Mouse (Mus musculus): ENCODE measurements around the gene Dbr1. TPM values are rescaled to one million over a fixed set of nuclear protein-coding genes. Genes with fewer than 3 reads are reported as not detected.
"Not testable (repeated sequence)": the region's sequence is repeated elsewhere in the genome, so short reads cannot be mapped to it uniquely, and the experiment has no call there.

The Dbr1 gene
- polyA plus RNA-seq, 1 experiment, result 6.7 TPM

DNA sequence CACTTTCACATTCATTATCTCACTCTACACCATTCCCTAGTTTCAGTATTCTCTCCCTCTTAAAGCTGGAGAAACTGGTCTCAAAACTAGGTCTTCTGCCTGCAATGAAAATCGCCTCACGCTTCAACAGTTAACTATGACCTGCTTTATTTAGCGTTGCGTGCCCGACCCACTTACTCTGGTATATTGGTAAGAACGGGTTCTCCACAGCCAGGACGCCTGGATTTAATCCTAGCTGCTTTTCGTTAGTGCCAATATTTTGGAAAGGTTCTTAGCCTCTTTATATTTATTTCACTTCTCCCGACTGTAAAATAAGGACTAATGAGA, 6.6 kb upstream of the Dbr1 start:
- DNase-seq, result no peak
- no peaks in the 10 kb centered on the region for H3K27me3 ChIP-seq (replicated peaks; ENCODE audit: control insufficient read depth, insufficient read depth, low read length)
- peak overlapping the region; percentile 83 for H3K4me3 ChIP-seq (ENCODE audit: insufficient read depth, low read depth, low read length)
- H3K27ac ChIP-seq (ENCODE audit: insufficient read depth, low read depth, low read length), result peak overlapping the region; percentile 99
- peaks cover 7% of the 10 kb centered on the region; the same call in 1 of the 2 replicates for H3K4me1 ChIP-seq (ENCODE audit: control insufficient read depth, insufficient read depth, low read length)
- no peaks in the 10 kb centered on the region for H3K36me3 ChIP-seq (ENCODE audit: control insufficient read depth, insufficient read depth, low read length)
- WGBS, result 1% methylated on average over 9 of the region's 9 CpGs
- no peak for TF ChIP-seq POLR2A (IDR thresholded peaks at IDR 0.05; ENCODE audit: low read depth, low read length)
- TF ChIP-seq CTCF (conservative IDR thresholded peaks at IDR 0.05; ENCODE audit: insufficient read depth, insufficient read length, low read depth, low read length), result no peak

GRCm38 (mm10) chr9:99580655-99581054, 5.1 kb downstream of the Dbr1 start:
- TF ChIP-seq CTCF (conservative IDR thresholded peaks at IDR 0.05; ENCODE audit: insufficient read depth, insufficient read length, low read depth, low read length), result peak; percentile 58
- no peak for TF ChIP-seq POLR2A (IDR thresholded peaks at IDR 0.05; ENCODE audit: low read depth, low read length)
- Histone ChIP-seq H3K36me3 (ENCODE audit: control insufficient read depth, insufficient read depth, low read length) (peaks cover 8% of the 10 kb centered on the region), H3K4me3 (ENCODE audit: insufficient read depth, low read depth, low read length) (no peak overlapping the region)

DNA sequence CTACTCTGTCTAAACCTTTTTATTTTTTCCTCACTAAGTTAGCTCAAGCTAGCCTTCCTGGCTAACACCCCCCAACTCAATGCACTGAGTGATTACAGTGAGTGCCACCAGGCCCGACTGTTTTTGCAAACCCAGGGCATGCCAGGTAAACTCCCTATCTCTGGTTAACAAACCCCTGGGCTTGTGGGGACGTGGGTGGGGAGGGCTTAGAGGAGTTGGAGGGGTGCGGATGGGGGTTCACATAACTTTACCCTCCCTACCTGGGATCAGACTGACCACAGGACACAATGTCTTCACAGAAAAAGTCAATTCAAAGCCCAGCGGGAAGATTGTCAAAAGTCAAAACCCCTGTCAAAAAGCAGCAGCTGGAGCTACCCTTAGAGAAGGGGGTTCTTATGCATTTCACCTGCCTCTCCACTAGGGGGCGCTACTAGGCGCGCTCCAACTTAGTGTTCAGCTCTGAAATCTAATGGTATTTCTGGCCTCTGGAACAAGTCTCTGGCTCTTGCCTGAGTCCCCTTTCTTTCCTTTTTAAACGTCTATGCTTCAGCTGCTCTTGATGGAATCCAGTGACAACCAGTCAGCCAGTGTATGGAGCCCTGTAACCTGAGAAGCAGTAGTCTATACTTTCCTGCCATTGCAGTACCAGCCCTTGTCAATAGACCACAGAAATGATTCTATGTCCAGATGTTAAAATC, 12.1 kb downstream of the Dbr1 start:
- Histone ChIP-seq H3K27ac (ENCODE audit: insufficient read depth, low read depth, low read length) (no peak overlapping the region), H3K4me3 (ENCODE audit: insufficient read depth, low read depth, low read length) (no peak overlapping the region), H3K4me1 (ENCODE audit: control insufficient read depth, insufficient read depth, low read length) (no peaks in the 10 kb centered on the region), H3K36me3 (ENCODE audit: control insufficient read depth, insufficient read depth, low read length) (peaks cover 5% of the 10 kb centered on the region), H3K27me3 (replicated peaks; ENCODE audit: control insufficient read depth, insufficient read depth, low read length) (no peaks in the 10 kb centered on the region)
- 28% methylated on average over 8 of the region's 8 CpGs for WGBS
- peak; percentile 59 for DNase-seq
- TF ChIP-seq POLR2A (IDR thresholded peaks at IDR 0.05; ENCODE audit: low read depth, low read length), result no peak
- TF ChIP-seq CTCF (conservative IDR thresholded peaks at IDR 0.05; ENCODE audit: insufficient read depth, insufficient read length, low read depth, low read length), result peak; percentile 81

More at GRCm38 (mm10) chr9:99580655-99581054, 5.1 kb downstream of the Dbr1 start:
- Histone ChIP-seq H3K27me3 (replicated peaks; ENCODE audit: control insufficient read depth, insufficient read depth, low read length) (no peaks in the 10 kb centered on the region), H3K27ac (ENCODE audit: insufficient read depth, low read depth, low read length) (no peak overlapping the region), H3K4me1 (ENCODE audit: control insufficient read depth, insufficient read depth, low read length) (peaks cover 3% of the 10 kb centered on the region; the same call in 1 of the 2 replicates)
- WGBS, result 12% methylated on average over 2 of the region's 2 CpGs
- DNase-seq, result peak; percentile 58

- Histone ChIP-seq H3K4me3 (ENCODE audit: insufficient read depth, low read depth, low read length) (no peak overlapping the region), H3K36me3 (ENCODE audit: control insufficient read depth, insufficient read depth, low read length) (no peaks in the 10 kb centered on the region), H3K4me1 (ENCODE audit: control insufficient read depth, insufficient read depth, low read length) (no peaks in the 10 kb centered on the region), H3K27me3 (replicated peaks; ENCODE audit: control insufficient read depth, insufficient read depth, low read length) (no peaks in the 10 kb centered on the region), H3K27ac (ENCODE audit: insufficient read depth, low read depth, low read length) (no peak overlapping the region)
- DNase-seq, result no peak
- TF ChIP-seq CTCF (conservative IDR thresholded peaks at IDR 0.05; ENCODE audit: insufficient read depth, insufficient read length, low read depth, low read length) (no peak), POLR2A (IDR thresholded peaks at IDR 0.05; ENCODE audit: low read depth, low read length) (no peak)
- WGBS, result 65% methylated on average over 8 of the region's 8 CpGs
Observed at GRCm38 (mm10) chr9:99591144-99591543, 15.5 kb downstream of the Dbr1 start.

- not testable (repeated sequence) for H3K36me3 ChIP-seq (ENCODE audit: control insufficient read depth, insufficient read depth, low read length); H3K4me3 ChIP-seq (ENCODE audit: insufficient read depth, low read depth, low read length); H3K4me1 ChIP-seq (ENCODE audit: control insufficient read depth, insufficient read depth, low read length); DNase-seq; H3K27me3 ChIP-seq (replicated peaks; ENCODE audit: control insufficient read depth, insufficient read depth, low read length); H3K27ac ChIP-seq (ENCODE audit: insufficient read depth, low read depth, low read length)
- 94% methylated on average over 6 of the region's 6 CpGs for WGBS
Observed at GRCm38 (mm10) chr9:99599127-99599526, 23.5 kb downstream of the Dbr1 start.

DNA sequence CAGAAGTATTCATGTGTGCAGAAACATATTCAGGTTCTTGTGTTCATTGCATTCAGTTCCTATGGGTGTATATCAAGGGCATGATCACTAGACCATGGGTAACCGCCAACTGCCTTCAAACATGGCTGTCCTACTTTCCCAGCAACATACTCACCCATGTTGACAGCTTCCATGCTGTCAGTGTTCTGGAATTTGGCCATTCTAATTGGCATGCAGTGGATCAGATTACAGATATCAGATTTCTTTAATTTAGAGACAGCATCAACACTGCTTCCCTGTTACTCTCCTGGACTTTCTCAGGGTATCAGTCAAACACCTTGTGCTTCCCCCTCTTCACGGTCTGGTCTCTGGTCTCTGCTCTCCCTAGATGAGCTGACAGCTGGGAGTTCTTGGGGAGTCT, 28.0 kb downstream of the Dbr1 start:
- Histone ChIP-seq H3K27me3 (replicated peaks; ENCODE audit: control insufficient read depth, insufficient read depth, low read length) (no peaks in the 10 kb centered on the region), H3K36me3 (ENCODE audit: control insufficient read depth, insufficient read depth, low read length) (no peaks in the 10 kb centered on the region), H3K4me1 (ENCODE audit: control insufficient read depth, insufficient read depth, low read length) (no peaks in the 10 kb centered on the region), H3K4me3 (ENCODE audit: insufficient read depth, low read depth, low read length) (no peak overlapping the region), H3K27ac (ENCODE audit: insufficient read depth, low read depth, low read length) (no peak overlapping the region)
- no peak for DNase-seq
- WGBS, result 60% methylated on average over 2 of the region's 2 CpGs
- no peak for TF ChIP-seq POLR2A (IDR thresholded peaks at IDR 0.05; ENCODE audit: low read depth, low read length)
- TF ChIP-seq CTCF (conservative IDR thresholded peaks at IDR 0.05; ENCODE audit: insufficient read depth, insufficient read length, low read depth, low read length), result no peak

DNA sequence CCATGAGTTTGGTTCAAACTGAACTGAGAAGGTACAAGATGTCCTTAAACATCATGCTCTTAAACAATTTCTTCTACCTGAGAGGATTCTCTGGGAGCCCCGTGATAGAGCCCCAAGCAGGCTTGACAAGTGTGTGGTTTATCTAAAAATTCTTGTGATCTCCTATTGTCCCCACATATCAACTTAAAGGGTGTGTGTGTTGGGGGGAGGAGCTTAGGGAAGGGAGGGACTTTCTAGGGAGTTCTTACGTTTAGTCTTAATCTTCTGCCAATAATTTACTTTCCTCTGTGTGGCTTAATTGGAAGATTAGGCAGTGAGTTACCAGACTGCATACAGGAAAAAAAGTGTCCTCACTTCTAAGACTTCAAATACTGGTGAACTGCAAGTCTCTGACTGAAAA, 36.6 kb downstream of the Dbr1 start, which contains the start of gene A4gnt:
TSS of gene A4gnt (plus strand) at position 301 of the 400 bp plus-strand sequence.
- Histone ChIP-seq H3K4me3 (ENCODE audit: insufficient read depth, low read depth, low read length) (no peak within 1 kb of the TSS), H3K36me3 (ENCODE audit: control insufficient read depth, insufficient read depth, low read length) (no peaks in the 10 kb centered on the region), H3K27me3 (replicated peaks; ENCODE audit: control insufficient read depth, insufficient read depth, low read length) (no peaks in the 10 kb centered on the region), H3K4me1 (ENCODE audit: control insufficient read depth, insufficient read depth, low read length) (no peaks in the 10 kb centered on the region), H3K27ac (ENCODE audit: insufficient read depth, low read depth, low read length) (no peak within 1 kb of the TSS)
- DNase-seq, result peak; percentile 44
- no peak for TF ChIP-seq POLR2A (IDR thresholded peaks at IDR 0.05; ENCODE audit: low read depth, low read length)
- TF ChIP-seq CTCF (conservative IDR thresholded peaks at IDR 0.05; ENCODE audit: insufficient read depth, insufficient read length, low read depth, low read length), result no peak
- 45% methylated on average over 2 of the region's 2 CpGs for WGBS
